Mouse (Mus musculus) neural tube, embryonic 12.5 days (tissue): ENCODE results near the gene Gm21304. TPM values are rescaled to one million over a fixed set of nuclear protein-coding genes. Genes with fewer than 3 reads are reported as not detected.
"Not testable (repeated sequence)": the region's sequence is repeated elsewhere in the genome, so short reads cannot be mapped to it uniquely, and the experiment has no call there.

Experiments used
- ATAC-seq: fragments of 200-750 bp; cut with Nextera tagmentation; 2 replicates; pipeline ENCODE4 v1.8.0; 2017; ENCODE audit warnings: low read depth, mild to moderate bottlenecking, moderate TSS enrichment, moderate library complexity; ENCODE audit not compliant: low FRiP score
- H3K27ac ChIP-seq: fragments of 300-500 bp; sonication (generic); 2 replicates; pipeline ENCODE4 v1.5.1; 2016
- H3K27me3 ChIP-seq: fragments of 300-500 bp; sonication (generic); replicated peaks from 2 replicates; pipeline ENCODE4 v1.6.1; 2016; ENCODE audit warnings: mild to moderate bottlenecking
- H3K36me3 ChIP-seq: fragments of 300-500 bp; sonication (generic); 2 replicates; pipeline ENCODE4 v1.6.1; 2016; ENCODE audit warnings: mild to moderate bottlenecking
- H3K4me1 ChIP-seq: fragments of 300-500 bp; sonication (generic); 2 replicates; pipeline ENCODE4 v1.6.1; 2016
- H3K4me2 ChIP-seq: fragments of 300-500 bp; sonication (generic); replicated peaks from 2 replicates; pipeline ENCODE4 v1.6.1; 2016; ENCODE audit warnings: mild to moderate bottlenecking
- H3K4me3 ChIP-seq: fragments of 300-500 bp; sonication (generic); 2 replicates; pipeline ENCODE4 v1.5.1; 2016
- H3K9ac ChIP-seq: fragments of 300-500 bp; sonication (generic); 2 replicates; pipeline ENCODE4 v1.6.1; 2016; ENCODE audit warnings: mild to moderate bottlenecking
- H3K9me3 ChIP-seq: fragments of 300-500 bp; sonication (generic); 2 replicates; pipeline ENCODE4 v1.6.1; 2016; ENCODE audit warnings: mild to moderate bottlenecking
- WGBS: fragments of 180-500 bp; shearing (Covaris S2); methylation state at CpG from one replicate; pipeline ENCODE4 v1.1.7; 2016; 5-methylcytosine and 5-hydroxymethylcytosine counted together
- polyA plus RNA-seq: library from polyadenylated mRNA; unstranded; fragments of >200 nt; fragmentation: Nextera tagmentation; extraction: Ambion mirVana; gene quantifications from 2 replicates; pipeline ENCODE4 v1.2.1, GENCODE M21; 2016

The Gm21304 gene
- polyA plus RNA-seq, result not detected in 2 replicates

- H3K9me3 ChIP-seq, H3K9ac ChIP-seq, H3K4me3 ChIP-seq, H3K27ac ChIP-seq, ATAC-seq, H3K27me3 ChIP-seq, H3K4me2 ChIP-seq, H3K36me3 ChIP-seq, H3K4me1 ChIP-seq: not testable (repeated sequence)
- WGBS, result no CpG with 5 or more reads among the region's 3 CpGs
Observed at GRCm38 (mm10) chr10:104168215-104168614, at the start of gene Gm21304. Gene Gm21304, plus strand, starts transcription at chr10:104168515.

- H3K27ac ChIP-seq, ATAC-seq, H3K9ac ChIP-seq, H3K36me3 ChIP-seq, H3K4me3 ChIP-seq, H3K9me3 ChIP-seq, H3K4me2 ChIP-seq, H3K4me1 ChIP-seq, H3K27me3 ChIP-seq: not testable (repeated sequence)
- WGBS, result no CpG with 5 or more reads among the region's 3 CpGs
Observed at GRCm38 (mm10) chr10:104142687-104143086, 25.6 kb upstream of the Gm21304 start, which contains the start of gene Gm21293. Gene Gm21293, plus strand, starts transcription at chr10:104142987.

GRCm38 (mm10) chr10:104151197-104151596 lies 17.1 kb upstream of the Gm21304 start, which contains the start of gene Gm6763:
Gene Gm6763, plus strand, starts transcription at chr10:104151497.
- not testable (repeated sequence) for H3K27ac ChIP-seq, H3K4me3 ChIP-seq, H3K27me3 ChIP-seq, H3K4me1 ChIP-seq, H3K36me3 ChIP-seq, H3K9ac ChIP-seq, H3K4me2 ChIP-seq, H3K9me3 ChIP-seq, ATAC-seq
- no CpG with 5 or more reads among the region's 3 CpGs for WGBS

GRCm38 (mm10) chr10:104159706-104160105 lies 8.6 kb upstream of the Gm21304 start, which contains the start of gene Gm8764:
Gene Gm8764, plus strand, starts transcription at chr10:104160006.
- not testable (repeated sequence) for H3K4me2 ChIP-seq, H3K27ac ChIP-seq, H3K4me1 ChIP-seq, ATAC-seq, H3K4me3 ChIP-seq, H3K9me3 ChIP-seq, H3K27me3 ChIP-seq, H3K36me3 ChIP-seq, H3K9ac ChIP-seq
- WGBS, result no CpG with 5 or more reads among the region's 3 CpGs

- H3K36me3 ChIP-seq, H3K27ac ChIP-seq, H3K4me3 ChIP-seq, H3K9ac ChIP-seq, H3K4me2 ChIP-seq, H3K9me3 ChIP-seq, ATAC-seq, H3K27me3 ChIP-seq, H3K4me1 ChIP-seq: not testable (repeated sequence)
- no CpG with 5 or more reads among the region's 3 CpGs for WGBS
Observed at GRCm38 (mm10) chr10:104176724-104177123, 8.4 kb downstream of the Gm21304 start, which contains the start of gene Gm21312. Gene Gm21312, plus strand, starts transcription at chr10:104177024.

GRCm38 (mm10) chr10:104185233-104185632 lies 16.9 kb downstream of the Gm21304 start, which contains the start of gene Gm20765:
Gene Gm20765, plus strand, starts transcription at chr10:104185533.
- not testable (repeated sequence) for H3K4me1 ChIP-seq, H3K36me3 ChIP-seq, H3K9ac ChIP-seq, H3K27ac ChIP-seq, ATAC-seq, H3K27me3 ChIP-seq, H3K9me3 ChIP-seq, H3K4me2 ChIP-seq, H3K4me3 ChIP-seq
- no CpG with 5 or more reads among the region's 3 CpGs for WGBS

- not testable (repeated sequence) for H3K4me2 ChIP-seq, H3K36me3 ChIP-seq, H3K27me3 ChIP-seq, H3K9me3 ChIP-seq, H3K4me3 ChIP-seq, H3K27ac ChIP-seq, ATAC-seq, H3K9ac ChIP-seq, H3K4me1 ChIP-seq
- WGBS, result no CpG with 5 or more reads among the region's 3 CpGs
Observed at GRCm38 (mm10) chr10:104193742-104194141, 25.4 kb downstream of the Gm21304 start, which contains the start of gene Gm4340. Gene Gm4340, plus strand, starts transcription at chr10:104194042.

- Histone ChIP-seq H3K4me2 (no peak overlapping the region), H3K9me3 (no peaks in the 10 kb centered on the region)
- 89% methylated on average over 1 of the region's 1 CpGs for WGBS
Observed at GRCm38 (mm10) chr10:104209655-104210054, 41.3 kb downstream of the Gm21304 start.

GRCm38 (mm10) chr10:104210268-104210990 lies 42.1 kb downstream of the Gm21304 start:
- H3K27me3 ChIP-seq, result no peaks in the 10 kb centered on the region
- no peak overlapping the region for H3K9ac ChIP-seq
- no peak for ATAC-seq
- no peaks in the 10 kb centered on the region for H3K9me3 ChIP-seq
- no peaks in the 10 kb centered on the region for H3K36me3 ChIP-seq
- WGBS, result 81% methylated on average over 3 of the region's 3 CpGs
- H3K27ac ChIP-seq, result no peak overlapping the region
- H3K4me1 ChIP-seq, result no peaks in the 10 kb centered on the region
- H3K4me2 ChIP-seq, result no peak overlapping the region
- H3K4me3 ChIP-seq, result no peak overlapping the region

More at GRCm38 (mm10) chr10:104209655-104210054, 41.3 kb downstream of the Gm21304 start:
- H3K36me3 ChIP-seq, result no peaks in the 10 kb centered on the region
- H3K9ac ChIP-seq, result no peak overlapping the region
- no peaks in the 10 kb centered on the region for H3K4me1 ChIP-seq
- no peak overlapping the region for H3K4me3 ChIP-seq
- H3K27ac ChIP-seq, result no peak overlapping the region
- no peaks in the 10 kb centered on the region for H3K27me3 ChIP-seq
- no peak for ATAC-seq

- 0 out of 2 replicates have a peak, but pooled peaks have one; percentile 21 for ATAC-seq
- H3K4me3 ChIP-seq, result no peak overlapping the region
- H3K4me1 ChIP-seq, result no peaks in the 10 kb centered on the region
- H3K9ac ChIP-seq, result no peak overlapping the region
- H3K27ac ChIP-seq, result no peak overlapping the region
- H3K36me3 ChIP-seq, result no peaks in the 10 kb centered on the region
- H3K4me2 ChIP-seq, result no peak overlapping the region
- 91% methylated on average over 5 of the region's 5 CpGs for WGBS
- H3K9me3 ChIP-seq, result no peaks in the 10 kb centered on the region
- H3K27me3 ChIP-seq, result no peaks in the 10 kb centered on the region
Observed at GRCm38 (mm10) chr10:104214527-104214926, 46.2 kb downstream of the Gm21304 start.
